Mouse (Mus musculus) forebrain, embryonic 11.5 days (tissue): ENCODE data around the gene Gltpd2. TPM values are rescaled to one million over a fixed set of nuclear protein-coding genes. Genes with fewer than 3 reads are reported as not detected.

ENCODE experiments used
- ATAC-seq: fragments of 200-750 bp; cut with Nextera tagmentation; replicated peaks from 2 replicates; pipeline ENCODE4 v1.8.0; 2017; ENCODE audit warnings: moderate TSS enrichment; ENCODE audit not compliant: low FRiP score
- DNase-seq: peaks from one replicate; pipeline ENCODE4 v3.0.0-alpha.2; 2017; ENCODE audit warnings: low spot score
- H3K27ac ChIP-seq: fragments of 300-500 bp; sonication (generic); 2 replicates; pipeline ENCODE4 v1.5.1; 2014; ENCODE audit warnings: low read depth, low read length
- H3K27me3 ChIP-seq: fragments of 300-500 bp; sonication (generic); 2 replicates; pipeline ENCODE4 v1.6.1; 2014; ENCODE audit warnings: mild to moderate bottlenecking, low read length, mixed read lengths; ENCODE audit not compliant: control insufficient read depth, insufficient read depth
- H3K36me3 ChIP-seq: fragments of 300-500 bp; sonication (generic); 2 replicates; pipeline ENCODE4 v1.6.1; 2014; ENCODE audit warnings: mild to moderate bottlenecking, low read length, moderate library complexity, mixed read lengths; ENCODE audit not compliant: control insufficient read depth, insufficient read depth
- H3K4me1 ChIP-seq: fragments of 300-500 bp; sonication (generic); replicated peaks from 2 replicates; pipeline ENCODE4 v1.6.1; 2014; ENCODE audit warnings: low read length, mixed read lengths; ENCODE audit not compliant: control insufficient read depth, insufficient read depth
- H3K4me2 ChIP-seq: fragments of 300-500 bp; sonication (generic); 2 replicates; pipeline ENCODE4 v1.6.1; 2014; ENCODE audit warnings: low read depth, mild to moderate bottlenecking, low read length, moderate library complexity, mixed read lengths; ENCODE audit not compliant: severe bottlenecking
- H3K4me3 ChIP-seq: fragments of 300-500 bp; sonication (generic); 2 replicates; pipeline ENCODE4 v1.5.1; 2014; ENCODE audit warnings: low read depth, low read length
- H3K9ac ChIP-seq: fragments of 300-500 bp; sonication (generic); 2 replicates; pipeline ENCODE4 v1.6.1; 2014; ENCODE audit warnings: low read length
- H3K9me3 ChIP-seq: fragments of 300-500 bp; sonication (generic); 2 replicates; pipeline ENCODE4 v1.6.1; 2016; ENCODE audit warnings: low read length, mixed read lengths; ENCODE audit not compliant: control insufficient read depth
- WGBS: fragments of 180-500 bp; shearing (Covaris S2); extraction: QIAGEN DNeasy Blood & Tissue Kit; methylation state at CpG from one replicate; pipeline ENCODE4 v1.1.7; 2014; 5-methylcytosine and 5-hydroxymethylcytosine counted together
- polyA plus RNA-seq: library from polyadenylated mRNA; unstranded; fragments of >200 nt; fragmentation: Nextera tagmentation; extraction: Ambion mirVana; gene quantifications from 2 replicates; pipeline ENCODE4 v1.2.1, GENCODE M21; 2014

Gene Gltpd2
- polyA plus RNA-seq, 1 experiment from 2014 or later, result 0.56 TPM

- no peaks in the 10 kb centered on the region for H3K36me3 ChIP-seq
- H3K9me3 ChIP-seq, result no peaks in the 10 kb centered on the region
- peak within 1 kb of the TSS; percentile 49 for H3K4me3 ChIP-seq
- peak; percentile 70 for ATAC-seq
- peak; percentile 88 for DNase-seq
- H3K4me2 ChIP-seq, result peak within 1 kb of the TSS; percentile 91
- 0 out of 2 replicates have a peak, but pooled peaks cover 2% of the 10 kb centered on the region for H3K4me1 ChIP-seq
- H3K27me3 ChIP-seq, result peaks cover 4% of the 10 kb centered on the region; the same call in 1 of the 2 replicates
- H3K9ac ChIP-seq, result peak within 1 kb of the TSS; percentile 63
- WGBS, result 1% methylated on average over 51 of the region's 65 CpGs
- no peak within 1 kb of the TSS for H3K27ac ChIP-seq
Observed at GRCm38 (mm10) chr11:70539877-70540587, 21.0 kb downstream of the Gltpd2 start, which contains the start of gene Pld2. Gene Pld2, plus strand, starts transcription at chr11:70540064.

GRCm38 (mm10) chr11:70540928-70541327 is 21.9 kb downstream of the Gltpd2 start:
- H3K27ac ChIP-seq, result no peak overlapping the region
- H3K9me3 ChIP-seq, result no peaks in the 10 kb centered on the region
- no peak for ATAC-seq
- H3K4me1 ChIP-seq, result 0 out of 2 replicates have a peak, but pooled peaks cover 2% of the 10 kb centered on the region
- H3K4me3 ChIP-seq, result peak overlapping the region; percentile 49
- H3K36me3 ChIP-seq, result no peaks in the 10 kb centered on the region
- no peak overlapping the region; the same call in 1 of the 2 replicates for H3K4me2 ChIP-seq
- H3K27me3 ChIP-seq, result peaks cover 4% of the 10 kb centered on the region; the same call in 1 of the 2 replicates
- WGBS, result 91% methylated on average over 7 of the region's 7 CpGs
- H3K9ac ChIP-seq, result no peak overlapping the region
- DNase-seq, result no peak

- 85% methylated on average over 5 of the region's 5 CpGs for WGBS
- no peak for ATAC-seq
- H3K4me2 ChIP-seq, result no peak overlapping the region
Observed at GRCm38 (mm10) chr11:70541415-70541814, 22.4 kb downstream of the Gltpd2 start.

GRCm38 (mm10) chr11:70544496-70544895 is 25.5 kb downstream of the Gltpd2 start:
- no peak for ATAC-seq
- 73% methylated on average over 7 of the region's 7 CpGs for WGBS
- no peak for DNase-seq

More at GRCm38 (mm10) chr11:70541415-70541814, 22.4 kb downstream of the Gltpd2 start:
- Histone ChIP-seq H3K4me3 (no peak overlapping the region), H3K9me3 (no peaks in the 10 kb centered on the region), H3K27me3 (peaks cover 4% of the 10 kb centered on the region; the same call in 1 of the 2 replicates), H3K4me1 (0 out of 2 replicates have a peak, but pooled peaks cover 2% of the 10 kb centered on the region), H3K27ac (no peak overlapping the region), H3K9ac (no peak overlapping the region), H3K36me3 (no peaks in the 10 kb centered on the region)
- DNase-seq, result no peak

GRCm38 (mm10) chr11:70551526-70551925 is 32.5 kb downstream of the Gltpd2 start:
- Histone ChIP-seq H3K27ac (no peak overlapping the region), H3K4me3 (no peak overlapping the region), H3K4me1 (no peaks in the 10 kb centered on the region), H3K4me2 (no peak overlapping the region), H3K36me3 (no peaks in the 10 kb centered on the region), H3K9me3 (no peaks in the 10 kb centered on the region), H3K9ac (no peak overlapping the region), H3K27me3 (no peaks in the 10 kb centered on the region)
- whole genome bisulfite sequencing, result 86% methylated on average over 8 of the region's 8 CpGs
- no peak for ATAC-seq
- no peak for DNase-seq

More at GRCm38 (mm10) chr11:70544496-70544895, 25.5 kb downstream of the Gltpd2 start:
- Histone ChIP-seq H3K4me2 (no peak overlapping the region), H3K9me3 (no peaks in the 10 kb centered on the region), H3K27me3 (peaks cover 4% of the 10 kb centered on the region; the same call in 1 of the 2 replicates), H3K4me3 (no peak overlapping the region), H3K27ac (no peak overlapping the region), H3K36me3 (no peaks in the 10 kb centered on the region), H3K4me1 (0 out of 2 replicates have a peak, but pooled peaks cover 2% of the 10 kb centered on the region), H3K9ac (no peak overlapping the region)

GRCm38 (mm10) chr11:70553940-70554339 is 34.9 kb downstream of the Gltpd2 start:
- ATAC-seq (no peak), DNase-seq (no peak)
- no peaks in the 10 kb centered on the region for H3K36me3 ChIP-seq
- no peaks in the 10 kb centered on the region for H3K9me3 ChIP-seq
- no peaks in the 10 kb centered on the region for H3K4me1 ChIP-seq
- H3K9ac ChIP-seq, result no peak overlapping the region
- no peak overlapping the region for H3K4me3 ChIP-seq
- no peak overlapping the region for H3K27ac ChIP-seq
- 37% methylated on average over 7 of the region's 7 CpGs for WGBS
- no peaks in the 10 kb centered on the region for H3K27me3 ChIP-seq
- no peak overlapping the region for H3K4me2 ChIP-seq

GRCm38 (mm10) chr11:70557545-70557944 is 38.5 kb downstream of the Gltpd2 start:
- no peak overlapping the region for H3K4me2 ChIP-seq
- H3K4me1 ChIP-seq, result peaks cover 3% of the 10 kb centered on the region; the same call in 1 of the 2 replicates
- H3K27ac ChIP-seq, result no peak overlapping the region
- no peaks in the 10 kb centered on the region for H3K9me3 ChIP-seq
- no peak for DNase-seq
- H3K9ac ChIP-seq, result no peak overlapping the region
- WGBS, result 89% methylated on average over 9 of the region's 9 CpGs
- H3K36me3 ChIP-seq, result no peaks in the 10 kb centered on the region
- no peak overlapping the region for H3K4me3 ChIP-seq
- no peak for ATAC-seq
- no peaks in the 10 kb centered on the region for H3K27me3 ChIP-seq

- H3K4me1 ChIP-seq, result peaks cover 9% of the 10 kb centered on the region
- WGBS, result 2% methylated on average over 2 of the region's 2 CpGs
- ATAC-seq (no peak), DNase-seq (no peak)
- no peaks in the 10 kb centered on the region for H3K27me3 ChIP-seq
- H3K9me3 ChIP-seq, result no peaks in the 10 kb centered on the region
- H3K36me3 ChIP-seq, result no peaks in the 10 kb centered on the region
- peak overlapping the region; percentile 85 for H3K4me3 ChIP-seq
- H3K9ac ChIP-seq, result peak overlapping the region; percentile 81; the same call in 1 of the 2 replicates
- peak overlapping the region; percentile 89 for H3K4me2 ChIP-seq
- 0 out of 2 replicates have a peak overlapping the region, but pooled peaks have one; percentile 25 for H3K27ac ChIP-seq
Observed at GRCm38 (mm10) chr11:70561937-70562286, 42.9 kb downstream of the Gltpd2 start.
